Mouse (Mus musculus) lung, postnatal 0 days (tissue): Measurements from ENCODE around the gene Ttll10. TPM values are rescaled to one million over a fixed set of nuclear protein-coding genes. Genes with fewer than 3 reads are reported as not detected.

Experiments
- ATAC-seq: fragments of 200-750 bp; cut with Nextera tagmentation; 2 replicates; pipeline ENCODE4 v1.8.0; 2017; ENCODE audit warnings: moderate library complexity
- DNase-seq: peaks from one replicate; pipeline ENCODE4 v3.0.0-alpha.2; 2016; ENCODE audit warnings: low spot score
- H3K27ac ChIP-seq: fragments of 300-500 bp; sonication (generic); 2 replicates; pipeline ENCODE4 v1.5.1; 2014; ENCODE audit warnings: antibody characterized with exemption, mild to moderate bottlenecking, low read length, mixed read lengths
- H3K27me3 ChIP-seq: fragments of 300-500 bp; sonication (generic); replicated peaks from 2 replicates; pipeline ENCODE4 v1.6.1; 2014; ENCODE audit warnings: low read length, mixed read lengths; ENCODE audit not compliant: insufficient read depth
- H3K36me3 ChIP-seq: fragments of 300-500 bp; sonication (generic); 2 replicates; pipeline ENCODE4 v1.6.1; 2014; ENCODE audit warnings: low read length, mixed read lengths; ENCODE audit not compliant: insufficient read depth
- H3K4me1 ChIP-seq: fragments of 300-500 bp; sonication (generic); 2 replicates; pipeline ENCODE4 v1.6.1; 2014; ENCODE audit warnings: antibody characterized with exemption, low read depth, low read length, mixed read lengths; ENCODE audit not compliant: insufficient read depth
- H3K4me2 ChIP-seq: fragments of 300-500 bp; sonication (generic); replicated peaks from 2 replicates; pipeline ENCODE4 v1.6.1; 2014; ENCODE audit warnings: low read depth, mild to moderate bottlenecking, low read length, moderate library complexity, mixed read lengths
- H3K4me3 ChIP-seq: fragments of 300-500 bp; sonication (generic); 2 replicates; pipeline ENCODE4 v1.5.1; 2014; ENCODE audit warnings: low read depth, low read length
- H3K9ac ChIP-seq: fragments of 300-500 bp; sonication (generic); replicated peaks from 2 replicates; pipeline ENCODE4 v1.6.1; 2014; ENCODE audit warnings: low read depth, mild to moderate bottlenecking
- H3K9me3 ChIP-seq: fragments of 300-500 bp; sonication (generic); 2 replicates; pipeline ENCODE4 v1.6.1; 2016; ENCODE audit warnings: low read length, mixed read lengths
- CTCF ChIP-seq: IDR thresholded peaks from 2 replicates; pipeline ENCODE4 v1.5.1; 2016; ENCODE audit warnings: antibody characterized with exemption, mild to moderate bottlenecking
- EP300 ChIP-seq: IDR thresholded peaks from 2 replicates; pipeline ENCODE4 v1.6.1; 2016; ENCODE audit warnings: antibody characterized with exemption, mild to moderate bottlenecking, control low read depth
- WGBS: fragments of 180-500 bp; shearing (Covaris S2); extraction: QIAGEN DNeasy Blood & Tissue Kit; methylation state at CpG from one replicate; pipeline ENCODE4 v1.1.7; 2014; 5-methylcytosine and 5-hydroxymethylcytosine counted together
- polyA plus RNA-seq: library from polyadenylated mRNA; unstranded; fragments of >200 nt; fragmentation: Nextera tagmentation; extraction: Ambion mirVana; gene quantifications from 2 replicates; pipeline ENCODE4 v1.2.1, GENCODE M21; 2015

The Ttll10 gene
- 2.1 and 2.5 TPM in 2 replicates for polyA plus RNA-seq

GRCm38 (mm10) chr4:156059261-156059660 is at the start of gene Ttll10:
Ttll10 (minus strand) TSS chr4:156059414.
- 15% methylated on average over 5 of the region's 5 CpGs for WGBS
- H3K4me1 ChIP-seq = no peaks in the 10 kb centered on the region; the same call in 1 of the 2 replicates
- no peaks in the 10 kb centered on the region for H3K36me3 ChIP-seq
- H3K27ac ChIP-seq = peak within 1 kb of the TSS; percentile 97
- TF ChIP-seq CTCF = peak; percentile 16
- no peak for TF ChIP-seq EP300
- H3K27me3 ChIP-seq = no peaks in the 10 kb centered on the region
- no peaks in the 10 kb centered on the region for H3K9me3 ChIP-seq
- DNase-seq (peak; percentile 86), ATAC-seq (peak; percentile 89)
- peak within 1 kb of the TSS; percentile 56 for H3K4me2 ChIP-seq
- peak within 1 kb of the TSS; percentile 51 for H3K9ac ChIP-seq
- peak within 1 kb of the TSS; percentile 43 for H3K4me3 ChIP-seq

- TF ChIP-seq EP300 (no peak), CTCF (no peak)
- ATAC-seq = no peak
- H3K4me2 ChIP-seq = no peak overlapping the region
Observed at GRCm38 (mm10) chr4:156103342-156103741, 44.1 kb upstream of the Ttll10 start.

GRCm38 (mm10) chr4:156101481-156101903 is 42.3 kb upstream of the Ttll10 start:
- H3K27ac ChIP-seq = no peak overlapping the region

More at GRCm38 (mm10) chr4:156103342-156103741, 44.1 kb upstream of the Ttll10 start:
- Histone ChIP-seq H3K4me3 (no peak overlapping the region), H3K36me3 (no peaks in the 10 kb centered on the region), H3K9me3 (no peaks in the 10 kb centered on the region), H3K9ac (no peak overlapping the region), H3K27me3 (no peaks in the 10 kb centered on the region), H3K4me1 (no peaks in the 10 kb centered on the region), H3K27ac (no peak overlapping the region)
- no peak for DNase-seq
- 71% methylated on average over 4 of the region's 4 CpGs for WGBS

DNA sequence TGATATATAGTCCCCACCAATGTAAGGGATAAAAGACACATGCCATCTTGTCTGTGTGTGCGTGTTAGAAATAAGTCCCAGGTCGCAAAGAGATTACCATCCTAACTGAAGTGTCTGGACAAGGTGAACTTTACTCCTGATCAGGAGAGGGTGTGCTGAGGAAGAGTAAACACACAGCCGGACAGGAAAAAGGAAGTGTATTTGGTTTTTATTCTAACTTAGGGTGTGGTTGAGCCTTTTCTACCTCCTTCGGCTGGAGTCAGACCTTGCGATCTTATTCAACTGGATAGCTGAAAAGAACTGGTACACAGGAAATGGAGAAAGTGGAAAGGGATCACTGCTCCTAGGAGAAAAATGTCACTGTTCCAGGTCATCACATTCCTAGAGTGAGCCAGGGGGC is 41.3 kb upstream of the Ttll10 start:
- Histone ChIP-seq H3K36me3 (no peaks in the 10 kb centered on the region), H3K4me2 (no peak overlapping the region), H3K27me3 (no peaks in the 10 kb centered on the region), H3K4me1 (no peaks in the 10 kb centered on the region), H3K9me3 (no peaks in the 10 kb centered on the region), H3K27ac (no peak overlapping the region), H3K4me3 (no peak overlapping the region), H3K9ac (no peak overlapping the region)
- ATAC-seq (no peak), DNase-seq (no peak)
- 51% methylated on average over 5 of the region's 5 CpGs for WGBS
- TF ChIP-seq EP300 (no peak), CTCF (no peak)

More at GRCm38 (mm10) chr4:156101481-156101903, 42.3 kb upstream of the Ttll10 start:
- Histone ChIP-seq H3K9me3 (no peaks in the 10 kb centered on the region), H3K4me1 (no peaks in the 10 kb centered on the region), H3K9ac (no peak overlapping the region), H3K4me2 (no peak overlapping the region), H3K4me3 (no peak overlapping the region), H3K36me3 (no peaks in the 10 kb centered on the region), H3K27me3 (no peaks in the 10 kb centered on the region)
- ATAC-seq (no peak), DNase-seq (peak; percentile 49)
- 39% methylated on average over 3 of the region's 3 CpGs for WGBS
- TF ChIP-seq CTCF (peak; percentile 59), EP300 (no peak)

GRCm38 (mm10) chr4:156099427-156099826 is 40.2 kb upstream of the Ttll10 start:
- no peak overlapping the region for H3K4me2 ChIP-seq
- H3K4me1 ChIP-seq = no peaks in the 10 kb centered on the region
- H3K9ac ChIP-seq = no peak overlapping the region
- 71% methylated on average over 6 of the region's 6 CpGs for WGBS
- ATAC-seq (no peak), DNase-seq (no peak)
- no peak overlapping the region for H3K27ac ChIP-seq
- no peaks in the 10 kb centered on the region for H3K36me3 ChIP-seq
- TF ChIP-seq CTCF (no peak), EP300 (no peak)
- H3K9me3 ChIP-seq = no peaks in the 10 kb centered on the region
- H3K27me3 ChIP-seq = no peaks in the 10 kb centered on the region
- H3K4me3 ChIP-seq = no peak overlapping the region

DNA sequence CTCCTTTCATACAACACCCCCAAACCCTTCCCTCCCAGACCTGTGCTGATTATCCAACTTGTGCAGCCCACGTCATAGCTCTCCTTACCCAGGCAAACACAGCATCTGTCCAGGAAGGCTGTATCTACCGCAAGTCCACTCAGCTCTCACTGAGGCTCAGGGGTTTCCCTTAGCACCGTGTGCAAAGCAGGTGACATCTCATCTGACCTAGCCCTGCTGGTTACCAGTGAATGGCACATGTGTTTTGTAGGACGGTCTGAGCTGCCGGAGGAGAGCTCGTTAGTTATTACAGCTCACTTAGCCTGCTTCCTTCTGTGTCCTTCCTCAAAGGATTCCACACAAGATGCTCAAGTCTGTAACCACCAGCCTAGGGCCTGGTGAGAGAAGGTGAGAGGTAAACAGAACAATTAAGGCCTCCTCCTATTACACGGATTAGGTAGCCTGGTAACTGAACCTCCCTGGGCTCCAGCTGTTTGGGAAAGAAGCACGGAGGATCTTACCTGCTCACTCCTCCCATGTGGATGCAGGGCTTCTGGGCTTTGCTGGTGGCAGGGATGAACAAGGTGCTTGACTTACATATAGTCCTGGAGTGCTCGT is 38.7 kb upstream of the Ttll10 start:
- ATAC-seq (no peak), DNase-seq (no peak)
- TF ChIP-seq CTCF = no peak
- TF ChIP-seq EP300 = no peak
- Histone ChIP-seq H3K4me3 (no peak overlapping the region), H3K36me3 (no peaks in the 10 kb centered on the region), H3K27ac (no peak overlapping the region), H3K4me1 (no peaks in the 10 kb centered on the region), H3K9ac (no peak overlapping the region), H3K27me3 (no peaks in the 10 kb centered on the region), H3K9me3 (no peaks in the 10 kb centered on the region), H3K4me2 (no peak overlapping the region)
- 46% methylated on average over 9 of the region's 9 CpGs for WGBS
